Mouse (Mus musculus) stomach, embryonic 16.5 days (tissue): Measurements from ENCODE around the gene Nppb. TPM values are rescaled to one million over a fixed set of nuclear protein-coding genes. Genes with fewer than 3 reads are reported as not detected.

ENCODE experiments used
- ATAC-seq: fragments of 200-750 bp; cut with Nextera tagmentation; 2 replicates; pipeline ENCODE4 v1.8.0; 2017; ENCODE audit warnings: moderate number of reproducible peaks, moderate TSS enrichment; ENCODE audit not compliant: insufficient read depth, low FRiP score
- H3K27ac ChIP-seq: fragments of 300-500 bp; sonication (generic); 2 replicates; pipeline ENCODE4 v1.5.1; 2014; ENCODE audit warnings: low read length
- H3K27me3 ChIP-seq: fragments of 300-500 bp; sonication (generic); 2 replicates; pipeline ENCODE4 v1.6.1; 2014; ENCODE audit warnings: low read length, control low read depth, mixed read lengths; ENCODE audit not compliant: control insufficient read depth, insufficient read depth
- H3K36me3 ChIP-seq: fragments of 300-500 bp; sonication (generic); 2 replicates; pipeline ENCODE4 v1.6.1; 2014; ENCODE audit warnings: low read length; ENCODE audit not compliant: control insufficient read depth, insufficient read depth
- H3K4me1 ChIP-seq: fragments of 300-500 bp; sonication (generic); 2 replicates; pipeline ENCODE4 v1.6.1; 2014; ENCODE audit warnings: low read length, control low read depth, mixed read lengths; ENCODE audit not compliant: control insufficient read depth, insufficient read depth
- H3K4me2 ChIP-seq: fragments of 300-500 bp; sonication (generic); 2 replicates; pipeline ENCODE4 v1.6.1; 2014; ENCODE audit warnings: low read depth, low read length, mixed read lengths
- H3K4me3 ChIP-seq: fragments of 300-500 bp; sonication (generic); replicated peaks from 2 replicates; pipeline ENCODE4 v1.5.1; 2014; ENCODE audit warnings: mild to moderate bottlenecking, low read length
- H3K9ac ChIP-seq: fragments of 300-500 bp; sonication (generic); 2 replicates; pipeline ENCODE4 v1.6.1; 2014; ENCODE audit warnings: low read length
- H3K9me3 ChIP-seq: fragments of 300-500 bp; sonication (generic); replicated peaks from 2 replicates; pipeline ENCODE4 v1.6.1; 2016; ENCODE audit warnings: low read length, control low read depth; ENCODE audit not compliant: control insufficient read depth
- WGBS: fragments of 180-500 bp; shearing (Covaris S2); extraction: QIAGEN DNeasy Blood & Tissue Kit; methylation state at CpG from one replicate; pipeline ENCODE4 v1.1.7; 2014; 5-methylcytosine and 5-hydroxymethylcytosine counted together
- polyA plus RNA-seq: library from polyadenylated mRNA; unstranded; fragments of >200 nt; fragmentation: Nextera tagmentation; extraction: Ambion mirVana; gene quantifications from 2 replicates; pipeline ENCODE4 v1.2.1, GENCODE M21; 2015

Nppb gene
- polyA plus RNA-seq, 1 experiment from 2014 or later = not detected

GRCm38 (mm10) chr4:148016981-148017380 lies 31.4 kb downstream of the Nppb start:
- no peak for ATAC-seq
- Histone ChIP-seq H3K27me3 (no peaks in the 10 kb centered on the region), H3K4me1 (no peaks in the 10 kb centered on the region), H3K9ac (no peak overlapping the region), H3K9me3 (no peaks in the 10 kb centered on the region), H3K4me2 (no peak overlapping the region), H3K27ac (no peak overlapping the region), H3K4me3 (no peak overlapping the region), H3K36me3 (peaks cover 18% of the 10 kb centered on the region)
- 74% methylated on average over 3 of the region's 3 CpGs for WGBS

GRCm38 (mm10) chr4:148018410-148018809 lies 32.8 kb downstream of the Nppb start:
- Histone ChIP-seq H3K27ac (no peak overlapping the region), H3K9me3 (no peaks in the 10 kb centered on the region), H3K4me1 (no peaks in the 10 kb centered on the region), H3K4me3 (no peak overlapping the region), H3K36me3 (peaks cover 18% of the 10 kb centered on the region), H3K27me3 (no peaks in the 10 kb centered on the region), H3K4me2 (no peak overlapping the region), H3K9ac (no peak overlapping the region)
- 84% methylated on average over 2 of the region's 2 CpGs for WGBS
- ATAC-seq = 0 out of 2 replicates have a peak, but pooled peaks have one; percentile 15

GRCm38 (mm10) chr4:148024003-148024402 lies 38.4 kb downstream of the Nppb start:
- ATAC-seq = no peak
- Histone ChIP-seq H3K4me3 (no peak overlapping the region), H3K9ac (no peak overlapping the region), H3K36me3 (peaks cover 12% of the 10 kb centered on the region; the same call in 1 of the 2 replicates), H3K9me3 (no peaks in the 10 kb centered on the region), H3K4me1 (no peaks in the 10 kb centered on the region), H3K4me2 (no peak overlapping the region), H3K27ac (no peak overlapping the region), H3K27me3 (no peaks in the 10 kb centered on the region)
- WGBS = 86% methylated on average over 3 of the region's 3 CpGs

GRCm38 (mm10) chr4:148029297-148029696 lies 43.7 kb downstream of the Nppb start:
- Histone ChIP-seq H3K4me1 (no peaks in the 10 kb centered on the region), H3K4me2 (no peak overlapping the region), H3K9me3 (no peaks in the 10 kb centered on the region), H3K36me3 (0 out of 2 replicates have a peak, but pooled peaks cover 4% of the 10 kb centered on the region), H3K27ac (no peak overlapping the region), H3K4me3 (no peak overlapping the region), H3K27me3 (no peaks in the 10 kb centered on the region), H3K9ac (no peak overlapping the region)
- WGBS = 92% methylated on average over 7 of the region's 7 CpGs
- ATAC-seq = no peak

GRCm38 (mm10) chr4:148030506-148030905 lies 44.9 kb downstream of the Nppb start:
- WGBS = 83% methylated on average over 5 of the region's 5 CpGs

GRCm38 (mm10) chr4:148033858-148034410 lies 48.3 kb downstream of the Nppb start:
- 84% methylated on average over 7 of the region's 7 CpGs for WGBS
- H3K4me3 ChIP-seq = no peak overlapping the region
- ATAC-seq = no peak

More at GRCm38 (mm10) chr4:148030506-148030905, 44.9 kb downstream of the Nppb start:
- no peak for ATAC-seq
- Histone ChIP-seq H3K4me2 (no peak overlapping the region), H3K9ac (no peak overlapping the region), H3K36me3 (no peaks in the 10 kb centered on the region), H3K9me3 (no peaks in the 10 kb centered on the region), H3K27ac (no peak overlapping the region), H3K27me3 (no peaks in the 10 kb centered on the region), H3K4me1 (no peaks in the 10 kb centered on the region), H3K4me3 (no peak overlapping the region)

GRCm38 (mm10) chr4:148035440-148035839 lies 49.9 kb downstream of the Nppb start:
- Histone ChIP-seq H3K27me3 (no peaks in the 10 kb centered on the region), H3K9ac (no peak overlapping the region), H3K9me3 (no peaks in the 10 kb centered on the region), H3K4me2 (no peak overlapping the region), H3K4me3 (no peak overlapping the region), H3K4me1 (peaks cover 20% of the 10 kb centered on the region), H3K27ac (no peak overlapping the region), H3K36me3 (0 out of 2 replicates have a peak, but pooled peaks cover 2% of the 10 kb centered on the region)
- WGBS = 89% methylated on average over 3 of the region's 3 CpGs
- no peak for ATAC-seq

More at GRCm38 (mm10) chr4:148033858-148034410, 48.3 kb downstream of the Nppb start:
- Histone ChIP-seq H3K27ac (no peak overlapping the region), H3K36me3 (0 out of 2 replicates have a peak, but pooled peaks cover 2% of the 10 kb centered on the region), H3K4me1 (peaks cover 7% of the 10 kb centered on the region), H3K9me3 (no peaks in the 10 kb centered on the region), H3K27me3 (no peaks in the 10 kb centered on the region), H3K9ac (no peak overlapping the region), H3K4me2 (no peak overlapping the region)

Other genes starting within 250 kb of the Nppb start
- 8.7 and 9.3 TPM in 2 replicates for gene Zfp984, start 176.0 kb upstream of the Nppb start, polyA plus RNA-seq
- 4.4 and 6.2 TPM in 2 replicates for gene Zfp933, start 137.4 kb upstream of the Nppb start, polyA plus RNA-seq
- 35.3 and 37.4 TPM in 2 replicates for gene Miip, start 117.0 kb upstream of the Nppb start, polyA plus RNA-seq
- gene Fv1, start 116.8 kb upstream of the Nppb start, polyA plus RNA-seq = 10.4 and 11.1 TPM in 2 replicates
- gene Mfn2, start 81.1 kb upstream of the Nppb start, polyA plus RNA-seq = 43.0 and 47.4 TPM in 2 replicates
- gene Plod1, start 49.0 kb upstream of the Nppb start, polyA plus RNA-seq = 56.2 and 56.4 TPM in 2 replicates
- gene 2510039O18Rik, start 44.9 kb upstream of the Nppb start, polyA plus RNA-seq = 5.8 and 7.5 TPM in 2 replicates
- 0.18 TPM in 1 of 2 replicates, not detected in the other for gene Nppa, start 14.9 kb downstream of the Nppb start, polyA plus RNA-seq
- 5.7 and 6.1 TPM in 2 replicates for gene Clcn6, start 53.0 kb downstream of the Nppb start, polyA plus RNA-seq
- 26.0 and 26.7 TPM in 2 replicates for gene Mthfr, start 53.3 kb downstream of the Nppb start, polyA plus RNA-seq
- gene Agtrap, start 102.2 kb downstream of the Nppb start, polyA plus RNA-seq = 16.5 and 16.9 TPM in 2 replicates
- gene Mad2l2, start 144.6 kb downstream of the Nppb start, polyA plus RNA-seq = 35.1 and 36.1 TPM in 2 replicates
- gene Draxin, start 144.9 kb downstream of the Nppb start, polyA plus RNA-seq = 0.04 and 0.06 TPM in 2 replicates
- 16.2 and 17.4 TPM in 2 replicates for gene Fbxo6, start 166.4 kb downstream of the Nppb start, polyA plus RNA-seq
- gene Fbxo44, start 174.7 kb downstream of the Nppb start, polyA plus RNA-seq = 6.5 and 7.5 TPM in 2 replicates
- 0.29 and 0.58 TPM in 2 replicates for gene Fbxo2, start 174.8 kb downstream of the Nppb start, polyA plus RNA-seq